Mouse (Mus musculus): ENCODE results near the gene Hist1h2ao. TPM values are rescaled to one million over a fixed set of nuclear protein-coding genes. Genes with fewer than 3 reads are reported as not detected.
"Not testable (repeated sequence)": the region's sequence is repeated elsewhere in the genome, so short reads cannot be mapped to it uniquely, and the experiment has no call there.

Hist1h2ao gene
- total RNA-seq (2022) = 1 to 10 TPM in 1 of 4 experiments, not detected in 3; 3.4 TPM

DNA sequence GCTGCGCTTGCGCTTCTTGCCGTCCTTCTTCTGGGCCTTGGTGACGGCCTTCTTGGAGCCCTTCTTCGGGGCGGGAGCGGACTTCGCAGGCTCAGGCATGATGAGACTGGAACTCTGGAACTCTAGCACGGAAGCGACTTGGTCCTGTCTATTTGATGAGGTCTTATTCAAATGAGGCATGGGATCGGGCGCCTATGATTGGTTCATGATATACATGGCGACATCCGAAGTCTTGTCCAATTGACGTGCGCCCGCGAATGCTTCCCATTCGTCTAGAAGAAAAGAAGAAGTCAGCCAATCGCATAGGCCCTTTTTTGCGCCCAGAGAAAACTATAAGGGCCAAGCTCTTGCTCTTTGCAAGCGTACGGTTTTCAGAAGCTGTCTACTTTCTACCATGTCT lies at the start of gene Hist1h2ao, which contains the start of gene Hist1h2bq:
Gene Hist1h2ao, plus strand, starts transcription at position 393 of the 400 bp plus-strand sequence.
Gene Hist1h2bq, minus strand, starts transcription at position 125 of the 400 bp plus-strand sequence.
- not testable (repeated sequence) for DNase-seq (ENCODE audit: low spot score in 2 of 2)

DNA sequence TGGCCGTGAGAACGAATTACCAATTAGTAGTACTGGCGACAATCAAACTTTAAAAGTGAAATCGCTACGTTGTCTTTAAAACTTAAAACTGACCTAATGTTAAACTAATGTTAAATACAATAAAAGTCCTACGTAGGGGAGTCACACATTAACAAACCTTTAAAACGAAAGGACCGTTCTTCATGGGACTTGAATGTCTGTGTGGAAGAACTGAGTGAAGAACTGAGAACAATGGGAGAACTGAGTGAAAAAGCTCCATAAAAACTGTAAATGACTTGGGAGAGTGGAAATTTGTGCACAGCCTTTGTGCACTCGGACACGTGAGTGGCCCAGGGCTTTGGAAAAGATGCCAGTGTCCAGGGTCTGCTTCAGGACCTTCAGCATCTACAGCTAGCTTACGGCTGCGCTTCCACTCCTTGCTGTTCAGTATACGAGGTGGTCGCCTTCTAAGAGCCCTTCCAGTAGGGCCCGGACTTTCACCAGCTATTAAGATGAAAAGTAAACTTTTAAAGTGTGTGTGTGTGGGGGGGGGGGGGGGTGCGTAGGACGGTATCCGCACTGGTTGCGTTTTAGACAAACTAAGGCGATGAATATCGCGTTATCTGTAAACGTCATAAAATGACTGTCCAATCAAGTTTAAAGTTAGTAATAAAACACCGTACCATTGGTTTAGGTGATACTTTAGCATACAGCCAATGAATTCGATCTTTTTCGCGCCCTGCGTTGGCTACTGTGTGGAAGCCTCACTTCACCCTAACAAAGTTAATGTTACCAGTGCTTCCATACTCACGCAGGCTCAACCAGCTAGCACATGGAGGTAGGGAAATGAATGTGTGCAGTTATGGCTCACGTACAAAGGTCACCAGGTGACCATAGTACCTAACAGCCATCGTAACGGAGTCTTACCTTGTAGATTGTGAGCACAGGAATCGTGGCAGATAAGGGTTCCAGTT lies 31.2 kb upstream of the Hist1h2ao start:
- peak; percentile 20 to 38 for DNase-seq (ENCODE audit: low spot score in 2 of 2)

DNA sequence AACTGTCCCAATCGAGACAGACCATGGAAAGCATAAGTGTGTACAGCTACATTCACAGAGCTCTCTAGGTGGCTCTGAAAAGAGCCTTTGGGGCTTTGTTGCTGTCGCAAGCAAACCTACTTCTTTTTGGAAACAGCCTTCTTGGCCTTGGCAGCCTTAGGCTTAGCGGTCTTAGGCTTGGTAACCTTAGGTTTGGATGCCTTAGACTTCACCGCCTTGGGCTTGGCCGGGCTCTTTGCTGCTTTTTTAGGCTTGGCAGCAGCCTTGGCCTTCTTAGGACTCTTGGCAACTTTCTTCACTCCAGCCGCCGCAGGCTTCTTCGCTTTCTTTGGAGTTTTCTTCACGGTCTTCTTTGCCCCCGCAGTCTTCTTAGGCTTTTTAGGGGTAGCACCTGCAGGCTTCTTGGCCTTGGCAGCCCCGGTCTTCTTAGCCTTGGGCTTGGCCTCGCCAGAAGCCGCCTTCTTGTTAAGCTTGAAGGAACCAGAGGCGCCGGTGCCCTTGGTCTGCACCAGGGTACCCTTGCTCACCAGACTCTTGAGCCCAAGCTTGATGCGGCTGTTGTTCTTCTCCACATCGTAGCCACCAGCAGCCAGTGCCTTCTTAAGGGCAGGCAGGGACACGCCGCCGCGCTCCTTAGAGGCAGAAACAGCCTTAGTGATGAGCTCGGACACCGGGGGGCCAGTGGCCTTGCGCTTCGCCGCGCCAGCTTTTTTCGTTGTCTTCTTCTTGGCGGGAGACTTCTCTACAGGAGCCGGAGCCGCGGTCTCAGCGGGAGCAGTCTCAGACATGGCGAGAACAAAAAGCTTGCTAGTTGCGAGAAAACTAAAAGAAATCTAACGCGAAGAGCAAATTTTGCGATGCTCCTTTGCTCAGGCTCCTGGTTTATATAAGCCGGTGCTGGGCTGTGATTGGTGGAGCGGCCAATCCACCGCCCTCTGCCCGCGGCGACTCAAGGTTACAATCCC lies 30.2 kb upstream of the Hist1h2ao start, which contains the start of gene Hist1h1b:
Gene Hist1h1b, minus strand, starts transcription at position 859 of the 965 bp plus-strand sequence.
- DNase-seq (ENCODE audit: low spot score in 2 of 2) = peak in 1 of 2 experiments; percentile 10

DNA sequence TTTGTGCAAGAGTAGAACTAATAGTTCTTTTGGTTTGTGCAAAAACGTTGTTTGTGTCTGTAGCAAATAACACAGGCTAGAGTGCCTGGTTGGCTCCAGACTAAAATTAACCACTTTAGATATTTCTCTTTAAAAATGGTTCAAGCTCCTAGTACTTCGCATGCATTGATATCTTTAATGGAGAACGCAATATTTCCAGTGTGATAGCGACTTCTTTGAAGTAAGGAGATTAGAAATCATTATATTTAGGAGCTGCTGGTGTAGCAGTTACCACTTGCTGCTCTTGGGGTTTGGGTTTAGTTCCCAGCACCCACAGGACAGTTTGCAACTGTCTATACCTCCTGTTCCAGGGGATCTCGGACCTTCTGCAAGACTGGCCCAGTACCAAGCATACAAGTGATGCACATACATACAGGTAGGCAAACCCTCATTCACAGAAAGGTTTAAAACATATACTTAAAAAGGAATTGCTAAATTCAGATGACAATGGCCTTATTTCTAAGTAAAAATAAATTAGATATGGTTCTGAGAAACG lies 29.2 kb upstream of the Hist1h2ao start:
- DNase-seq (ENCODE audit: low spot score in 2 of 2) = no peak

DNA sequence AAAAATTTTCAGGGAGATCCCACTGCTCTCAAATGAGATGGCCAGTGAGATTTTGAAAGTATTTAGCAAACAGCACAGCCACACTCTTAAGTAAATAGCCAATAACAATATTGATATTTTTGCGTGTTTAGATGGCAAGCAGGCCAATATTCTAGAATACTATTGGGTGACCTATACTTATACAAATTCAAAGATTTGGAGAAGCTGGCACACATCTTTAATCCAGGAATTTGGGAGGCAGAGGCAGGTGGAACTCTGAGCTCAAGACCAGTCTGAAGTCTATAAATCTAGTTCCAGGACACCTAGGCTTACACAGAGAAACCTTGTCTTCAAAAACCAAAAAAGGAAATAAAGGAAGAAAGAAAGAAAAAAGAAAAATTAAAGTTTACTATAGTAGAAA lies 28.6 kb upstream of the Hist1h2ao start:
- DNase-seq (ENCODE audit: low spot score in 2 of 2) = no peak

DNA sequence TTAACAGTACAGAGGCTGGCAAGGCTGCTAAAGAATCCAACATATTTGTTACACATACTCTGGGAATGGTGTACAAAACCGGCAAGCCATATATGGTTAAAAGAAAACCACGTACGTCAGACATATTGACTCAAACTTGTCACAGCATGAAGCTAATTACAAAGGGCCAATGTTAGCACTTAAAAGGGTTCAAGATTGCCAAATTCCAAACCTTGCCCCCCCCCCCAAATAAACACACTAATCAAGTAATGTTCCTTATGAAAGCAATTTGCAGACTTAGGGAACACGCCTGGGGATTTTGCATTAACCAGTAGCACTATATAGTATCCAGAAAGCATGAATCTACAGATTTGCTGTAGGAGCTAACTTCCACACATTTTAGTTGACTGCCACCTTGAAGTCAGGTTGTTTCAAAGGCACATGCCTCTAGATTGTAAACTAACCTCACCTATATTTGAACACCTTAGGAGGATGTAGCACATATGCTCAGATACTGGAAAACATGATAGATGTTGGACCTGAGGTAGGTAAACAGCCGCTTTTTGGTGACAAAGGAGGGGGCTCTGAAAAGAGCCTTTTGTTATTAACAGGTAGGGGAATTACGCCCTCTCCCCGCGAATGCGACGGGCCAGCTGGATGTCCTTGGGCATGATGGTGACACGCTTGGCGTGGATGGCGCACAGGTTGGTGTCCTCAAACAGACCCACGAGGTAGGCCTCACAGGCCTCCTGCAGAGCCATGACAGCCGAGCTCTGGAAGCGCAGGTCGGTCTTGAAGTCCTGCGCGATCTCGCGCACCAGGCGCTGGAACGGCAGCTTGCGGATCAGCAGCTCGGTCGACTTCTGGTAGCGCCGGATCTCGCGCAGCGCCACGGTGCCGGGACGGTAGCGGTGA lies 27.7 kb upstream of the Hist1h2ao start:
- DNase-seq (ENCODE audit: low spot score in 2 of 2) = not testable (repeated sequence)

DNA sequence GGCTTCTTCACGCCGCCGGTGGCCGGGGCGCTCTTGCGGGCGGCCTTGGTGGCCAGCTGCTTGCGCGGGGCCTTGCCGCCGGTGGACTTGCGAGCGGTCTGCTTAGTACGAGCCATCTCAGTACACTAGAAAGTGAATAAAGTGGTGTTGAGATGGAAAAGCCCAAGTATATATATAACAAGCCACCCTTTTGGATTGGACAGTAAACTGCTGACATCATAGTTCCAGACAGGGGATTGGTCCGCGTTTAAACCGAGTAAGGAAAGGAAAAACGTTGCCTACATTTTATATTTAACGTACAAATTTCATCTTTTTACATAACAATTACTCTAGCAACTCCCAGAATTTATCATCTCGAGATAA lies 27.0 kb upstream of the Hist1h2ao start, which contains the start of gene Hist1h3i:
Gene Hist1h3i, minus strand, starts transcription at position 116 of the 363 bp plus-strand sequence.
- DNase-seq (ENCODE audit: low spot score in 2 of 2) = no peak

DNA sequence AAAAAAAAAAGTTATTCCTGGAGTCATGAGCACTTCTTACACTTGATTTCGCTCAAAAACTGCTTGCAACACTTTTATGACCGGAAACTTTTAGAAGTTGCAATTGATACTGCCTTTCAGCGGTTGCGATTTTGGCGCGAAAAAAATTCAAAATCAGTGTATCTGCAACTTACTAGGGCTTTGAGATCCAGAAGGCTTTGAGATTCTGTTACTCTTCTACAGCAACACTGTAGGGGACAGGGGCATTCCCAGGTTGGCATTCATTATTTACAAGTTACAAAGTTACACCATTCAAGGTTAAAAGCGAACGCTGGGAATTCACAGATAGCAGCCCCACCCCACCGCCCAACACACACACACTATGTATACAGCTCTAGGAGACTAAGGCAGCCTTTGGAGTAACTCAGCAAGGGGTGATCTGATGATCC lies 26.5 kb upstream of the Hist1h2ao start:
- DNase-seq (ENCODE audit: low spot score in 2 of 2) = no peak

DNA sequence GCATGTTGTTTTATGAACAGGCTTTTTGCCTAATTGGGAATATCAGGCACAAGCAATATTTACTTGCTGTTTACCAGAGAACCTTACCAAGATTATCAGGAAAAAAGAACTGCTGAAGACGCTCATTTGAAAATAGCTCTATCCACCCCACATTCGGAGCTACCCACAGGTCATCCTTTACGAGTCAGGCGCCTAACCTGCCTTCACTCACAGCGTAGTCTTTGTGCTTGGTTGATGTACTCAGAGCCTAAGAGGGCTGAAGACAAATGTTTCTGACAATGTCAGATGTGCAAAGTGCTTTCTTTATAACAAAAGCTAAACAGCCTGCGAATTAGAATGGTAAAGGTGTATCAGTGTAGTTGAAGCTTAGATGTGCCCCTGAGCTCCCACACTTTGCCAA lies 26.0 kb upstream of the Hist1h2ao start:
- DNase-seq (ENCODE audit: low spot score in 2 of 2) = no peak

DNA sequence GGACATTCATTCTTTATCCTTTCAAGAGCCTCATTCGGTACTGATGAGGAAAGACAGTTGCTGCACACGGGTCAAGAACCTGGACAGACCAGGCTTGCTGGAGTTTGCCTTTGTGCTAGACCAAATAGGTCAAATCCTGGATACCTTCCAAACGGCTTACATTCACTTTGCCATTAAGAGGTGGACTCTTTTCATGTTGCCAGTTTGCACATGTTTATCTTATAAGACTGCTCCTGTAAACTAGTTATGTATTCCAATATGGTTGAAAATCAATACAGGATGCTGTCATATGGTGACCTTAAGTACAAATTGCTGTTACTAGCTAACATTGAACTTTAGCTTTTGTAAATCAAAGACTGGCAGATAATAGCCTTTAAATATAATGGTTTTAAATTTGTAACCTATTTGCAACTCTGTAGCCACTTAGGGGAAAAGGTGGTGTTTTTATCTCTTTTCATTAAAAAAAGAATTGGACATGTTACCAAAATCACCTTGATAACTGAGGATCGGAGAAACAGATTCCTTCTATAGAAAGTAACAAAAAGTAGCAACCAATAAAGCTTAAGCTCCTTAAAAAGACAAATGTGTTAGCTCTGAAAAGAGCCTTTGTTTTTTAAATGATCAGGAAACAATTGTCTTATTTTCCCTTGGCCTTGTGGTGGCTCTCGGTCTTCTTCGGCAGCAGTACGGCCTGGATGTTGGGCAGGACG lies 23.9 kb upstream of the Hist1h2ao start:
- no peak for DNase-seq (ENCODE audit: low spot score in 2 of 2)

DNA sequence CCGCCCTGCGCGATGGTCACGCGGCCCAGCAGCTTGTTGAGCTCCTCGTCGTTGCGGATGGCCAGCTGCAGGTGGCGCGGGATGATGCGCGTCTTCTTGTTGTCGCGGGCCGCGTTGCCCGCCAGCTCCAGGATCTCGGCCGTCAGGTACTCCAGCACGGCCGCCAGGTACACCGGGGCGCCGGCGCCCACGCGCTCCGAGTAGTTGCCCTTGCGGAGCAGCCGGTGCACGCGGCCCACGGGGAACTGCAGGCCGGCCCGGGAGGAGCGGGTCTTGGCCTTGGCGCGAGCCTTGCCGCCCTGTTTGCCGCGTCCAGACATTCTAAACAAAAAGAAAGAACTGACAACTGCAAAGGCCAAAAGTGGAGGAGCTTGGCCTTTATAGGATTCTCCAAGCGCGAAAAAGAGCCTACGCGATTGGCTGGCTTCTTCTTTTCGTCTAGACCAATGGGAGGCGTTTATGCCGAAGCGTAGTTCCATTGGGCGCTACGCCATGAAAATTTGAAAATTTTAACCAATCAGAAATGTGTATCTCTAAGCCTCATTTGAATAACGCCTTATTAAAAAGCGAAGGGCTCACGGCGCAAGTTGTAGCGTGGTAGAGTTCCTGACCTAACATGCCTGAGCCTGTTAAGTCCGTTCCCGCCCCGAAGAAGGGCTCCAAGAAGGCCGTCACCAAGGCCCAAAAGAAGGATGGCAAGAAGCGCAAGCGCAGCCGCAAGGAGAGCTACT lies 23.2 kb upstream of the Hist1h2ao start, which contains the start of the genes Hist1h2an and Hist1h2bp:
Gene Hist1h2an, minus strand, starts transcription at position 320 of the 731 bp plus-strand sequence.
Gene Hist1h2bp, plus strand, starts transcription at position 563 of the 731 bp plus-strand sequence.
- DNase-seq (ENCODE audit: low spot score in 2 of 2) = peak; percentile 64 to 70

DNA sequence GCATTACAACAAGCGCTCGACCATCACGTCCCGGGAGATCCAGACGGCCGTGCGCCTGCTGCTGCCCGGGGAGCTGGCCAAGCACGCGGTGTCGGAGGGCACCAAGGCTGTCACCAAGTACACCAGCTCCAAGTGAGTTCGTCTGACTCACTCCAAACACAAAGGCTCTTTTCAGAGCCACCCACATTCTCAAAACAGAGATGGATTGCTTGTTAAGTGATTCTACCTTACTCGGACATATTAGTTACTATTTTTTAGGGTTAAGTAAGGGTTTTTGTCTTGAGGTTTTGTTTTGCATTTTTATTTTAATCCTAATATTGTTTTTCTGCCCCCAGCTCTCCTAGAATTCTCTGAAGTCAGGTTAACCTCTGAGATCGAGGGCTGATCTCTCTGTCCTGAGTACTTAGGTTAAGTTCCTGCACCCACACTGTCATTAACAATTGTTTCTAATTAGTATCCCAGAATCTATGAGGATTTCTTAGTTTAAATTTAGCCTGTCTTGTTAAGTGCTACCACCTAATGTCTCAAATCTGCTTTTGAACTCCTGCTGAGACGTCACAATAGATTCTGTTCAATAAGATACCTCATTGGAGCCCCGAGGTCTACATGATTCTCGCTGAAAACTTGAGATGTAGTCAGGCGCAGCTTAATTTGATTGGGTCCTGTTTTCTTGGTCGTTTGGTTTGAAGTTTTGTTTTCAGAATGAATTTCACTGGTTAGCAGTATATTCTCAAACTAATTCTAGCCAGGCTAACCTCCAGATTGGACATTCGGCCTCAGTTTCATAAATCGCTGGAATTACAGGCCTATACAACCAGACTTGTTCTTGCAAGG lies 22.3 kb upstream of the Hist1h2ao start:
- no peak for DNase-seq (ENCODE audit: low spot score in 2 of 2)

DNA sequence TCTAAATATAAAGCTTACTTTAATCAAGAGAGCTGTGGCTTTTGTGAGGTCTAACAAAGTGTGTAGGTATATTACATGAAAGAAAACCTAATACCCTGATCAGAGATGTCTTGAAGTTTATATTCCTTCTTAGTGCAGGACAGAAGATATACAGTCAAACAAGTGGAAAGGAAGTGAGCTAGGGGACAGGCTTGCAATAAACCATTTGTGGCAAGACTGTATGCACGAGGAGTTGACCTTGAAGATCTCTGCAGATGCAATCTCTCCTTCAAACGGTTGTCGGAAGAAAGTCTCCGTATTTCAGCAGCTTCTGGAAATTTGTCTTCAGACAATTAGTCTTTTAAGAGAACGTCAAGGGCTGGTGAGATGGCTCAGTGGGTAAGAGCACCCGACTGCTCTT lies 20.3 kb upstream of the Hist1h2ao start:
- DNase-seq (ENCODE audit: low spot score in 2 of 2) = no peak

DNA sequence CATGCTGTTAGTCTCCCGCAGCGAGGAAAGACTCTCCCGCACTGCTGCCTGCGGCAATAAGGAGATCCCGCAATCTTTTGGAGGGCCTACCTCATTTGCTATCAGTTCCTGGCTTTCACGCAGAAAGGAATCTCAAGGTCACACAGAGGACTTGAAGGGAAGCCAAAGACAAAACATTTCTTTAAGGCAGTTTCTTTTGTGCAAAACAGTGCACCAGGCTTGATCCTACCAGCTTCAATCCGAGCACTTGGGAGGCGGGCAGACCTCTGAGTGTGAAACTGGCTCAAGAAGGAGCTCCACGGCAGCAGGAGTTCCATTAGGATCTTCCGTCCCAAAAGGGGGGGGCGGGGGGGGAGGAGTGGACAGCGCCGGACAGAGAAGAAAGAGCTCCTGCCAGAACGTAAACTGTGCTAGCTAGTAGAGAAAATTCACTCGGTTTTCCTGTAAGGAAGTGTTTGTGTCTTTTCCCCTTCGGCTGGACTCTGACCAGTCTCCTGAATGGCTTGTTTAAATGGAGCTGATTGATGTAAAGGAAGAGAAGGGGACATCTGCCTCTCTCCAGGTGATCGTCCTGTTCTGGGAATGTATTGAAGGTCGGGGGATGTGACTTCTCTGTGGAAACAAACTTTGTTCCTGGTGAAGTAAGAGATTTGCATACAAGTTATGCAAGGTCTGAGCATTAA lies 19.5 kb upstream of the Hist1h2ao start:
- no peak for DNase-seq (ENCODE audit: low spot score in 2 of 2)

DNA sequence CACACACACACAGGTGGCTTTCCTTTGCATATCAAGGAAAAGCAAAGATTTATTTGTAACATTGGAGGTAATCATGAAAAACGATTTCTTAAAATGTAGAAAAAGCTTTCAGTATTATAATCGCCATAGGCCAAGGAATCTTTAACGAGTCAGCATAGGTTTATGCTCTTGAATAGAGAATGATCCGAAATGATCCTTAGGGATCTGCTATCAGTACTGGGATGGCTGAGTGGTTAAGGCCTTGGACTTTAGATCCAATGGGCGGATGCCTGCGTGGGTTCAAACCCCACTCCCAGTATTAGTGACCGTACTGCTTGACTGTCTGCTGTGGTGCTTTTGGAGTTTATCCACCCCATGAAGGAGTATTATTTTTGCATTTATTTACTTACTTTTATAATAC lies 14.7 kb upstream of the Hist1h2ao start:
- no peak for DNase-seq (ENCODE audit: low spot score in 2 of 2)

DNA sequence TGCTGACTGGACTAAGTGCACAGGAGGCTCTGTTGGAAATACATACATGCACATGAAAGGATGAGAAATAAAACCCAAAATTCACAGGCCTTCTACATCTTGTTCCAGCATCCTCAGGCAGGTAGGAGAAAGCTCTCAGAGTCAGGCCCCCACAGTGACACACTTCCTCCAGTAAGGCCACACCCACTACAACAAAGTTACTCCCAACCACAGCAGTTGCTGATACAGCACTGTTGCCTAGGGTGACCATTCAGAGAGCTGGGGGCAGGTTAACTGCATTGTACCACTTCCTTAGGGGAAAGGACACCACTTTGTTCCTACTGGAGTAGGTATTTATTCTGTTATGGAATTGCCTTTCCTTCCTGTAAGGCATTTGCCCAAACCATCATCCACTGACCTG lies 13.1 kb upstream of the Hist1h2ao start:
- DNase-seq (ENCODE audit: low spot score in 2 of 2) = not testable (repeated sequence)

DNA sequence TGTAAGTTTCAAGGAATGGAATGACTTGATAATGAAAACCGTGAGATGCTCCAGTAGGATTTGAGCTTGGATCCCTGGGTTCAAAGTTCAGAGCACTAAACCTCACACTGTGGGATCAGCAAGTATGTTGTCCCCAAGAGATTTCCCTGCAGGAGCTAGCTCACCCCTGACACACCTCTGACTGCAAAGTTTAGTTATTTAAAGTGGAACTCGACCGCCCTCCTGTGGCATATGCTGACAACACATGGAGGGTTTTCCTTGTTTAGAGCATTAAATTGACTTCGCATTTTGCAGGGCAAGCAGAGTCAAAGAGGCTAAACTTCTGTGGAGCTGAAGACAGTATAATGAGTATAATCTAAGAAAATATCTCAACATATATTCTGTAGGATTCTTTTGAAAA lies 7.2 kb upstream of the Hist1h2ao start:
- not testable (repeated sequence) for DNase-seq (ENCODE audit: low spot score in 2 of 2)
